Mouse (Mus musculus): ENCODE measurements around the gene Angptl2. TPM values are rescaled to one million over a fixed set of nuclear protein-coding genes. Genes with fewer than 3 reads are reported as not detected.
A peak's percentile ranks its signal among the peaks of the same experiment; 100 is the strongest.

The Angptl2 gene
- total and polyA plus RNA-seq, 2 experiments from 2014 or later, result 11.5 to 22.0 TPM

DNA sequence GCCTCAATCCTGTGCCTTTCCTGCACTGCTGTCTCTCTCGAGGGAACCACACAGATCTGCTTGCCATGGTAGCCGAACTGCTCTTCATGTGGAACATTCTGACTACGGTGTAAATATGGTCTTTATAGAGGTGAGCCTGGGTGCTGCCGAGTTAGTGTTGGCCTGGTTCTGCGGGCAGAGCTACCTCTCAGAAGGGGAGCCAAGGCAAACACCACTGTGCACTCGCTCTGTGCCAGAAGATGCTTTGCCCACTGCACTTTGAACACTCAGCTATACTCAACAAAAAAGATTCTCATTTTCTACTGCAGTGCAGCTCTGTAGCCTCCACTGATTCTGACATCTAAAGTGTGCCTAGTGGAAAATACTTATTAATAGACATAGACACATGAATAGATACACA lies 21.7 kb downstream of the Angptl2 start:
- DNase-seq (ENCODE audit: low spot score) (no peak), ATAC-seq (no peak)
- Histone ChIP-seq H3K4me2 (ENCODE audit: low read depth, low read length) (no peak overlapping the region), H3K4me1 (ENCODE audit: insufficient read depth, low read length) (peaks cover 9% of the 10 kb centered on the region; the same call in 1 of the 2 replicates), H3K27me3 (ENCODE audit: insufficient read depth, low read length) (no peaks in the 10 kb centered on the region), H3K9ac (replicated peaks; ENCODE audit: low read length) (no peak overlapping the region), H3K27ac (0 out of 2 replicates have a peak overlapping the region, but pooled peaks have one; percentile 8), H3K36me3 (ENCODE audit: insufficient read depth, low read length) (no peaks in the 10 kb centered on the region; the same call in 1 of the 2 replicates), H3K4me3 (ENCODE audit: low read length) (no peak overlapping the region), H3K9me3 (ENCODE audit: low read length) (no peaks in the 10 kb centered on the region)
- no peak for TF ChIP-seq CTCF (IDR thresholded peaks at IDR 0.05; ENCODE audit: low read depth)
- 81% methylated on average over 6 of the region's 6 CpGs for WGBS

GRCm38 (mm10) chr2:33244880-33245279 lies 29.0 kb downstream of the Angptl2 start:
- no peaks in the 10 kb centered on the region for H3K27me3 ChIP-seq (ENCODE audit: insufficient read depth, low read length)
- 84% methylated on average over 6 of the region's 6 CpGs for WGBS
- H3K27ac ChIP-seq, result no peak overlapping the region

DNA sequence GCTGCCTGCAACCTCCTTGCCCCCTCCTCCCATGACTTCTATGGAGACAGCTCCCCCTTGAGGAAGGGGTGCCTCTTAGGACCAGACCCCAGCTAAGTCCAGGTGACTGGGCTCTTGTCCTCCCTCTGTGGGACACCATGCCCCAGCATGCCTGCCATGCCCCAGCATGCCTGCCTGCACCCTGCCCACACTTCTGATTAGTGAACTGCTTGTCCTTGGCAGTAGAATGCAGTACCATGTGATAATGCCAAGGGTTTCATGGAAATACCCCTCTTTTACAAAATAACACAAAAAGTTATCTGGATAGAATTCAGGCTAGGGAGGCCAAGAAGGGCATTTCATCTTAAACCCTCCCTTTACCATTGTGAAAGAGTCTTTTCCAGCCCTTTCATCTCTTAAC lies 29.5 kb downstream of the Angptl2 start:
- 0 out of 2 replicates have a peak, but pooled peaks have one; percentile 11 for TF ChIP-seq CTCF (IDR thresholded peaks at IDR 0.05; ENCODE audit: low read depth)
- H3K27ac ChIP-seq, result no peak overlapping the region
- H3K4me3 ChIP-seq (ENCODE audit: low read length), result no peak overlapping the region
- DNase-seq (ENCODE audit: low spot score) (no peak), ATAC-seq (no peak)
- H3K9me3 ChIP-seq (ENCODE audit: low read length), result no peaks in the 10 kb centered on the region
- H3K4me1 ChIP-seq (ENCODE audit: insufficient read depth, low read length), result peaks cover 4% of the 10 kb centered on the region; the same call in 1 of the 2 replicates
- H3K9ac ChIP-seq (replicated peaks; ENCODE audit: low read length), result no peak overlapping the region
- H3K27me3 ChIP-seq (ENCODE audit: insufficient read depth, low read length), result no peaks in the 10 kb centered on the region
- no peak overlapping the region for H3K4me2 ChIP-seq (ENCODE audit: low read depth, low read length)
- H3K36me3 ChIP-seq (ENCODE audit: insufficient read depth, low read length), result peaks cover 7% of the 10 kb centered on the region; the same call in 1 of the 2 replicates

More at GRCm38 (mm10) chr2:33244880-33245279, 29.0 kb downstream of the Angptl2 start:
- H3K4me2 ChIP-seq (ENCODE audit: low read depth, low read length), result no peak overlapping the region
- no peaks in the 10 kb centered on the region for H3K9me3 ChIP-seq (ENCODE audit: low read length)
- no peak for DNase-seq (ENCODE audit: low spot score)
- TF ChIP-seq CTCF (IDR thresholded peaks at IDR 0.05; ENCODE audit: low read depth), result no peak
- no peak overlapping the region for H3K9ac ChIP-seq (replicated peaks; ENCODE audit: low read length)
- peaks cover 4% of the 10 kb centered on the region; the same call in 1 of the 2 replicates for H3K4me1 ChIP-seq (ENCODE audit: insufficient read depth, low read length)
- H3K36me3 ChIP-seq (ENCODE audit: insufficient read depth, low read length), result peaks cover 7% of the 10 kb centered on the region; the same call in 1 of the 2 replicates
- H3K4me3 ChIP-seq (ENCODE audit: low read length), result no peak overlapping the region
- ATAC-seq, result no peak

- WGBS, result 77% methylated on average over 5 of the region's 5 CpGs
- TF ChIP-seq CTCF (IDR thresholded peaks at IDR 0.05; ENCODE audit: low read depth), result no peak
- Histone ChIP-seq H3K27me3 (ENCODE audit: insufficient read depth, low read length) (no peaks in the 10 kb centered on the region), H3K9ac (replicated peaks; ENCODE audit: low read length) (no peak overlapping the region), H3K9me3 (ENCODE audit: low read length) (no peaks in the 10 kb centered on the region), H3K27ac (no peak overlapping the region), H3K4me2 (ENCODE audit: low read depth, low read length) (no peak overlapping the region), H3K4me1 (ENCODE audit: insufficient read depth, low read length) (peaks cover 4% of the 10 kb centered on the region; the same call in 1 of the 2 replicates), H3K4me3 (ENCODE audit: low read length) (no peak overlapping the region), H3K36me3 (ENCODE audit: insufficient read depth, low read length) (peaks cover 8% of the 10 kb centered on the region; the same call in 1 of the 2 replicates)
- no peak for DNase-seq (ENCODE audit: low spot score)
- ATAC-seq, result no peak
Observed at GRCm38 (mm10) chr2:33246841-33247240, 31.0 kb downstream of the Angptl2 start.

GRCm38 (mm10) chr2:33248549-33248948 lies 32.7 kb downstream of the Angptl2 start:
- no peak for DNase-seq (ENCODE audit: low spot score)

DNA sequence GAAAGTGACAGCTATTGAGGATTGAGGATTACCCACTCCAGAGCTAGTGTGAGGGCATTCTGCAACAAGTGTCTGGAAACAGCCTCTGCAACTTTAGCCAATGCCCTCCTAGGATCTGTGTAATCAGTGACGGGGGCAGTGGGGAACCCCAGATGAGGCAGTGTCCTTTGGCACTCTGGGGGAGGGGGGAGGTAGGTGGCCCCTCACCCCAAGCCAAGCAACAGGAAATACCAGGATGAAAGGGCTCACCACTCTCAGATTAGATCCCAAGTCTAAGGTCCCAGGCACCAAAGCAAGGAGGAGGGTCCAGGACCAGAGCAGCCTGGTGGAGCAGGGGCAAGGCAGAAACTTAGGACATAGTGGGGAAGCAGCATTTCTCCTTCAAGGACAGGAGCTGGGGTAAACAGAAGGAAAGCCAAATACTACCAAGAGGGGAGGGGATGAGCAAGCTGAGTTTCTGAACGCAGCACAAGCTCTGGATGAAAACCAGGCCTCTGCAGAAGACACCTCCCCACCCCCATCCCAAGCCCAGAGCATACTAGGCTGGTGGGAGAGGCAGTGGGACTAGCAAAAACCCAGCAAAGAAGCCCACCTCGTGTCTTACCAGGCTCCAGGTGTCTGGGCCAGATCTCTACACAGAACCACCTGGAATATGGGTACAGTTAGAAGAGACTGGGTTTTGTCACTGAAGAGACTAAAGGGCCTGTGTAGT lies 34.2 kb downstream of the Angptl2 start:
- Histone ChIP-seq H3K9ac (replicated peaks; ENCODE audit: low read length) (no peak overlapping the region), H3K27me3 (ENCODE audit: insufficient read depth, low read length) (no peaks in the 10 kb centered on the region), H3K4me2 (ENCODE audit: low read depth, low read length) (no peak overlapping the region), H3K9me3 (ENCODE audit: low read length) (no peaks in the 10 kb centered on the region), H3K4me3 (ENCODE audit: low read length) (no peak overlapping the region), H3K4me1 (ENCODE audit: insufficient read depth, low read length) (no peaks in the 10 kb centered on the region), H3K27ac (no peak overlapping the region), H3K36me3 (ENCODE audit: insufficient read depth, low read length) (0 out of 2 replicates have a peak, but pooled peaks cover 11% of the 10 kb centered on the region)
- WGBS, result 75% methylated on average over 3 of the region's 3 CpGs
- ATAC-seq, result no peak
- no peak for DNase-seq (ENCODE audit: low spot score)
- TF ChIP-seq CTCF (IDR thresholded peaks at IDR 0.05; ENCODE audit: low read depth), result no peak

More at GRCm38 (mm10) chr2:33248549-33248948, 32.7 kb downstream of the Angptl2 start:
- no peak for TF ChIP-seq CTCF (IDR thresholded peaks at IDR 0.05; ENCODE audit: low read depth)
- Histone ChIP-seq H3K9me3 (ENCODE audit: low read length) (no peaks in the 10 kb centered on the region), H3K36me3 (ENCODE audit: insufficient read depth, low read length) (0 out of 2 replicates have a peak, but pooled peaks cover 11% of the 10 kb centered on the region), H3K4me3 (ENCODE audit: low read length) (no peak overlapping the region), H3K4me2 (ENCODE audit: low read depth, low read length) (no peak overlapping the region), H3K27ac (no peak overlapping the region), H3K9ac (replicated peaks; ENCODE audit: low read length) (no peak overlapping the region), H3K27me3 (ENCODE audit: insufficient read depth, low read length) (no peaks in the 10 kb centered on the region), H3K4me1 (ENCODE audit: insufficient read depth, low read length) (peaks cover 4% of the 10 kb centered on the region; the same call in 1 of the 2 replicates)
- no peak for ATAC-seq
- WGBS, result 95% methylated on average over 7 of the region's 7 CpGs

DNA sequence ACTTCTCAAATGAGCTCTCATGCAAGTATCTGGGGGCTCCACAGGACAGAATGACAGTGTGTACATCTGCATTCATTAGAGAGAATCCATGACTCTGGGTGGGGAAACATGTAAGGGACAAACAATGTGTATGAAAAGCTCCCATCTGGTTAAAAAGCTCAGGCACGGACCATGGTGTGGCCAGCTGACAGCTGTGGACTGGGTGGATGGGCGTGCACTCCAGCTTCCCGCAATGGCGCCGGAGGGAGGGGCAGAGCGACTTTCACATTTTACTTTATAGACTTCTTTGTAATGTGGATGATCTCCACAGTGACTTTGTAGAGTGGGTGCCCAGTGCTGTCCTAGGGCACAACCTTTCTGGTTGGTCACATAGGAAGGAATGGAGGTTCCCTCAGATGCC lies 36.9 kb downstream of the Angptl2 start:
- ATAC-seq (no peak), DNase-seq (ENCODE audit: low spot score) (no peak)
- Histone ChIP-seq H3K27ac (no peak overlapping the region), H3K4me2 (ENCODE audit: low read depth, low read length) (no peak overlapping the region), H3K9me3 (ENCODE audit: low read length) (no peaks in the 10 kb centered on the region), H3K9ac (replicated peaks; ENCODE audit: low read length) (no peak overlapping the region), H3K27me3 (ENCODE audit: insufficient read depth, low read length) (no peaks in the 10 kb centered on the region), H3K36me3 (ENCODE audit: insufficient read depth, low read length) (0 out of 2 replicates have a peak, but pooled peaks cover 11% of the 10 kb centered on the region), H3K4me3 (ENCODE audit: low read length) (no peak overlapping the region), H3K4me1 (ENCODE audit: insufficient read depth, low read length) (no peaks in the 10 kb centered on the region)
- no peak for TF ChIP-seq CTCF (IDR thresholded peaks at IDR 0.05; ENCODE audit: low read depth)
- 87% methylated on average over 6 of the region's 6 CpGs for WGBS
